Mouse (Mus musculus) lung, postnatal 0 days (tissue): ENCODE results near the gene Hipk2.

Experiments used
- CTCF ChIP-seq: IDR thresholded peaks from 2 replicates; pipeline ENCODE4 v1.5.1; 2016; ENCODE audit warnings: antibody characterized with exemption, mild to moderate bottlenecking
- EP300 ChIP-seq: IDR thresholded peaks from 2 replicates; pipeline ENCODE4 v1.6.1; 2016; ENCODE audit warnings: antibody characterized with exemption, mild to moderate bottlenecking, control low read depth

GRCm38 (mm10) chr6:38732681-38733080, 143.3 kb downstream of the Hipk2 start:
- no peak for TF ChIP-seq CTCF
- TF ChIP-seq EP300: no peak
